Mouse (Mus musculus): ENCODE measurements at regions not wholly inside any gene's neighbourhood (a gene's known extent, or its start where the extent isn't known, plus 50 kb on each side); places are given as distances from the start of the nearest gene placed in this dataset.

- H3K9me3 ChIP-seq (ENCODE audit: control insufficient read depth, low read length): no peaks in the 10 kb centered on the region
- peaks cover 5% of the 10 kb centered on the region for H3K27me3 ChIP-seq (ENCODE audit: control insufficient read depth)
- H3K4me1 ChIP-seq (ENCODE audit: control insufficient read depth): no peaks in the 10 kb centered on the region; the same call in 1 of the 2 replicates
- TF ChIP-seq TAL1 (IDR thresholded peaks at IDR 0.05; ENCODE audit: low read length) (no peak), GATA1 (IDR thresholded peaks at IDR 0.05; ENCODE audit: low read length) (no peak)
- no peaks in the 10 kb centered on the region for H3K36me3 ChIP-seq (ENCODE audit: control insufficient read depth)
- H3K4me3 ChIP-seq (replicated peaks): no peak overlapping the region
These were observed 74.9 kb upstream of the Dlx2 start for GRCm38 (mm10) chr2:71621458-71621857.

GRCm38 (mm10) chr2:71622532-71623099, 76.1 kb upstream of the Dlx2 start:
- H3K4me3 ChIP-seq (replicated peaks): no peak overlapping the region
- H3K9me3 ChIP-seq (ENCODE audit: control insufficient read depth, low read length): no peaks in the 10 kb centered on the region
- H3K4me1 ChIP-seq (ENCODE audit: control insufficient read depth): no peaks in the 10 kb centered on the region; the same call in 1 of the 2 replicates
- peaks cover 15% of the 10 kb centered on the region for H3K27me3 ChIP-seq (ENCODE audit: control insufficient read depth)
- H3K36me3 ChIP-seq (ENCODE audit: control insufficient read depth): no peaks in the 10 kb centered on the region
- no peak for TF ChIP-seq TAL1 (IDR thresholded peaks at IDR 0.05; ENCODE audit: low read length)
- TF ChIP-seq GATA1 (IDR thresholded peaks at IDR 0.05; ENCODE audit: low read length): no peak

- Histone ChIP-seq H3K4me1 (ENCODE audit: control insufficient read depth) (no peaks in the 10 kb centered on the region; the same call in 1 of the 2 replicates), H3K9me3 (ENCODE audit: control insufficient read depth, low read length) (no peaks in the 10 kb centered on the region), H3K27me3 (ENCODE audit: control insufficient read depth) (peaks cover 15% of the 10 kb centered on the region), H3K4me3 (replicated peaks) (no peak overlapping the region), H3K36me3 (ENCODE audit: control insufficient read depth) (no peaks in the 10 kb centered on the region)
- TF ChIP-seq TAL1 (IDR thresholded peaks at IDR 0.05; ENCODE audit: low read length): no peak
- no peak for TF ChIP-seq GATA1 (IDR thresholded peaks at IDR 0.05; ENCODE audit: low read length)
These were observed 76.6 kb upstream of the Dlx2 start for GRCm38 (mm10) chr2:71623134-71623533.

DNA sequence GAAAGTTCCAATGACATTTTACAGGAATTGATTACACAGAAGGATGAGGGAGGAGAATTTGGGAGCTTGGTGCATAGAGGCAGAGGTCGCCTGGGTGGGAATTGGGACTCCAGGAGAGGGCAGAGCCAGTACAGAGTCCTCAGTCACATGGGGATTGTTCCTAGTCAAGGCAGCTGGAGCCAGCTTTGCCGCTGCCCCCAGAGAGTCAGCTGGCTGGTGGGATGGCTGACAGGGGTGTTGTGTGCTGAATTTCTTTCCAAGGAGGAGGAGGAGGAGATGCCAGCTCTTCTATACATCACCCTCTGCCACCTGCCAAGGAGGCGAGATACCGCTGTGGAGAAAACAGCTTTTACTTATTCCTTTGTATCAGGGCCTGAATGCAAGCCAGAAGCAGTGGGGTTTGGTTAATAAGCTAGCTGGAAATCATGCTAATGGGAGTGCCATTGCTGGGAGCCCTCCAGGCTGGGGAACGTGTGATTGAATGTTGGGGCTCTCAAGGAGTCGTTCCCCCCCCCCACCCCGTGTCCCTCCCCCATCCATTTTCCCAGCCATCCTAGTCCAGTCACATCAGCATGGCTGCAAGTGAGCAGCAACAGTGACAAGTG, 78.8 kb upstream of the Dlx2 start:
- no peaks in the 10 kb centered on the region for H3K36me3 ChIP-seq (ENCODE audit: control insufficient read depth)
- TF ChIP-seq GATA1 (IDR thresholded peaks at IDR 0.05; ENCODE audit: low read length) (no peak), TAL1 (IDR thresholded peaks at IDR 0.05; ENCODE audit: low read length) (no peak)
- no peaks in the 10 kb centered on the region; the same call in 1 of the 2 replicates for H3K4me1 ChIP-seq (ENCODE audit: control insufficient read depth)
- no peak overlapping the region for H3K4me3 ChIP-seq (replicated peaks)
- H3K9me3 ChIP-seq (ENCODE audit: control insufficient read depth, low read length): no peaks in the 10 kb centered on the region
- H3K27me3 ChIP-seq (ENCODE audit: control insufficient read depth): peaks cover 36% of the 10 kb centered on the region

GRCm38 (mm10) chr2:71626404-71626803, 79.8 kb upstream of the Dlx2 start:
- Histone ChIP-seq H3K9me3 (ENCODE audit: control insufficient read depth, low read length) (no peaks in the 10 kb centered on the region), H3K4me3 (replicated peaks) (no peak overlapping the region), H3K36me3 (ENCODE audit: control insufficient read depth) (no peaks in the 10 kb centered on the region), H3K27me3 (ENCODE audit: control insufficient read depth) (peaks cover 38% of the 10 kb centered on the region), H3K4me1 (ENCODE audit: control insufficient read depth) (no peaks in the 10 kb centered on the region; the same call in 1 of the 2 replicates)
- TF ChIP-seq TAL1 (IDR thresholded peaks at IDR 0.05; ENCODE audit: low read length) (no peak), GATA1 (IDR thresholded peaks at IDR 0.05; ENCODE audit: low read length) (no peak)

- H3K4me3 ChIP-seq (replicated peaks): no peak overlapping the region
- no peaks in the 10 kb centered on the region; the same call in 1 of the 2 replicates for H3K4me1 ChIP-seq (ENCODE audit: control insufficient read depth)
- no peaks in the 10 kb centered on the region for H3K9me3 ChIP-seq (ENCODE audit: control insufficient read depth, low read length)
- H3K27me3 ChIP-seq (ENCODE audit: control insufficient read depth): peaks cover 38% of the 10 kb centered on the region
- no peak for TF ChIP-seq GATA1 (IDR thresholded peaks at IDR 0.05; ENCODE audit: low read length)
- no peaks in the 10 kb centered on the region for H3K36me3 ChIP-seq (ENCODE audit: control insufficient read depth)
These were observed 80.7 kb upstream of the Dlx2 start for GRCm38 (mm10) chr2:71627097-71627755.

DNA sequence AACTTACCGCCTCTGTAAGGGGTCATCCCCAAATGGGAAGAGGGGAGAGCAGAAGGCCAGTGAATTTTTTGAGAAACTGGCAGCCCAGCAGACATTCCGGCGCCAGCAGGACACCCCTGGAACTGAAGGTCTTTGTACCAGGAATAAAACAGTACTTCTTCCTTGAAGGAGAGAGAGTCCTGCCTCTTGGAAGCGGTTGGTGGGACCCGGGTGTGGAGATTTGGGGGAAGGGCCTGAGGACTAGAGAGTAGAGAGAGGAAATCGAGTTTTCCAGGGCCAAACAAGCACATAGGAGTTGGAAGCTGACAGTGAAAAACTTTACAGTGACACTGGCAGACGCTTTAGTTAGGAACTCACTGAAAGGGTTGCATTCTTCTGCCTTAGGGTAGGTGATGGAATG, 82.3 kb upstream of the Dlx2 start:
- no peak overlapping the region for H3K4me3 ChIP-seq (replicated peaks)
- no peaks in the 10 kb centered on the region for H3K9me3 ChIP-seq (ENCODE audit: control insufficient read depth, low read length)
- no peaks in the 10 kb centered on the region for H3K36me3 ChIP-seq (ENCODE audit: control insufficient read depth)
- H3K4me1 ChIP-seq (ENCODE audit: control insufficient read depth): no peaks in the 10 kb centered on the region
- TF ChIP-seq GATA1 (IDR thresholded peaks at IDR 0.05; ENCODE audit: low read length) (no peak), TAL1 (IDR thresholded peaks at IDR 0.05; ENCODE audit: low read length) (no peak)
- H3K27me3 ChIP-seq (ENCODE audit: control insufficient read depth): peaks cover 38% of the 10 kb centered on the region

DNA sequence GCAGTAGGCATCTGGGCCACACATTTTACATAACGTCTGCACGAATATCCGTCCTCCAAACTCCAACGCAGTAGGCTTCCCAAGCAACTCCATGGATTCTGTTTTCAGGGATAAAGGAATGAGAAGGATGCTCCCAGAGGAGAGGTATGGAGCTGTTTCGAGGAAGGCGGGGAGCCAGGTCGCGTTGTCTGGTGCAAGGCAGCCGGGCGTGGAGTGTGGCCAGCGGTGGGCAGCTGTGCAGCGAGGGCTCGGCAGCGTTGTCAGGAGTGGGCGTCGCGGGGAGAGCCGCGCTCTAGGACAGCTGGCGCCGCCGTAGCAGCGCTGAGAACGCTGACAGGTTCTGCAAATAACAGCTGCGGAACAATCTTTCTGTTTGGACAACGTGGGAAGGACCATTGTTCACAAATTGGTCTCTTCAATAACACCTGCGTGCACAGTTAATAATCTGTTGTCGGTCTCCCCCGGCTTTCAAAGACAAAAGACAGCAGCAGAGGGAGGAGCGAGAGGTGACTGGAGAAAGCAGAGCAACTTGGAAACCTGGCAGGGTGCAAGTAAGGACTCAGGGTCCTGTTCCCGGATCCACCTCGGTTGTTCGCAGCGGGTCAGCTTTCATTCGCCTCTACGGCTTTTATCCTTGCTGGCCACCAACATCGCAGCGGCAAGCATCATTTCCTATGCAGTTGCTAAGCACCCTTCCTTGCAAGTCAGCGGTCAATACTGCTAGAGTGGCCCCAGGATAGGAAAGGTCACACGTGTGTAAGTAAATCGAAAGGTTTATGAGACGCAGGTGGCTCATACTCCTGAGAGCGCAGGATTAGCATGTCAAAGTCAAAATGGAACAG, 83.0 kb upstream of the Dlx2 start:
- no peaks in the 10 kb centered on the region for H3K9me3 ChIP-seq (ENCODE audit: control insufficient read depth, low read length)
- no peaks in the 10 kb centered on the region for H3K36me3 ChIP-seq (ENCODE audit: control insufficient read depth)
- H3K4me1 ChIP-seq (ENCODE audit: control insufficient read depth): no peaks in the 10 kb centered on the region
- H3K27me3 ChIP-seq (ENCODE audit: control insufficient read depth): peaks cover 38% of the 10 kb centered on the region
- no peak overlapping the region for H3K4me3 ChIP-seq (replicated peaks)
- TF ChIP-seq GATA1 (IDR thresholded peaks at IDR 0.05; ENCODE audit: low read length) (no peak), TAL1 (IDR thresholded peaks at IDR 0.05; ENCODE audit: low read length) (no peak)

GRCm38 (mm10) chr2:71630143-71630463, 83.5 kb upstream of the Dlx2 start:
- Histone ChIP-seq H3K9me3 (ENCODE audit: control insufficient read depth, low read length) (no peaks in the 10 kb centered on the region), H3K27me3 (ENCODE audit: control insufficient read depth) (peaks cover 38% of the 10 kb centered on the region), H3K4me3 (replicated peaks) (no peak overlapping the region), H3K36me3 (ENCODE audit: control insufficient read depth) (no peaks in the 10 kb centered on the region), H3K4me1 (ENCODE audit: control insufficient read depth) (no peaks in the 10 kb centered on the region)
- TF ChIP-seq TAL1 (IDR thresholded peaks at IDR 0.05; ENCODE audit: low read length) (no peak), GATA1 (IDR thresholded peaks at IDR 0.05; ENCODE audit: low read length) (no peak)

All from erythroblast, embryonic 14.5 days (primary cell).